Mouse (Mus musculus): ENCODE data around the gene Gm20538. TPM values are rescaled to one million over a fixed set of nuclear protein-coding genes. Genes with fewer than 3 reads are reported as not detected.

The Gm20538 gene
- polyA plus RNA-seq, 1 experiment from 2014 or later, result not detected

GRCm38 (mm10) chr19:44510534-44511175 lies 42.0 kb downstream of the Gm20538 start:
- Histone ChIP-seq H3K4me1 (replicated peaks; ENCODE audit: control insufficient read depth, insufficient read depth, low read length) (peaks cover 13% of the 10 kb centered on the region), H3K36me3 (ENCODE audit: control insufficient read depth, insufficient read depth, low read length) (no peaks in the 10 kb centered on the region), H3K27ac (ENCODE audit: low read depth, low read length) (no peak overlapping the region), H3K4me3 (ENCODE audit: low read depth, low read length) (peak overlapping the region; percentile 43), H3K4me2 (replicated peaks; ENCODE audit: low read depth, low read length) (peak overlapping the region; percentile 85; the same call in 1 of the 2 replicates), H3K9me3 (ENCODE audit: control insufficient read depth, low read length) (no peaks in the 10 kb centered on the region), H3K27me3 (ENCODE audit: control insufficient read depth, insufficient read depth, low read length) (peaks cover 89% of the 10 kb centered on the region), H3K9ac (ENCODE audit: low read depth, low read length) (no peak overlapping the region)
- ATAC-seq (ENCODE audit: low FRiP score) (no peak), DNase-seq (ENCODE audit: low spot score) (peak; percentile 34)
- WGBS, result 5% methylated on average over 12 of the region's 12 CpGs

- Histone ChIP-seq H3K4me1 (replicated peaks; ENCODE audit: control insufficient read depth, insufficient read depth, low read length) (no peaks in the 10 kb centered on the region), H3K4me3 (ENCODE audit: low read depth, low read length) (no peak overlapping the region), H3K4me2 (replicated peaks; ENCODE audit: low read depth, low read length) (no peak overlapping the region), H3K27me3 (ENCODE audit: control insufficient read depth, insufficient read depth, low read length) (peaks cover 61% of the 10 kb centered on the region), H3K9ac (ENCODE audit: low read depth, low read length) (no peak overlapping the region), H3K9me3 (ENCODE audit: control insufficient read depth, low read length) (no peaks in the 10 kb centered on the region), H3K27ac (ENCODE audit: low read depth, low read length) (no peak overlapping the region), H3K36me3 (ENCODE audit: control insufficient read depth, insufficient read depth, low read length) (no peaks in the 10 kb centered on the region)
- DNase-seq (ENCODE audit: low spot score) (no peak), ATAC-seq (ENCODE audit: low FRiP score) (no peak)
- WGBS, result 81% methylated on average over 4 of the region's 4 CpGs
These were observed 49.9 kb downstream of the Gm20538 start for GRCm38 (mm10) chr19:44502741-44503140.

DNA sequence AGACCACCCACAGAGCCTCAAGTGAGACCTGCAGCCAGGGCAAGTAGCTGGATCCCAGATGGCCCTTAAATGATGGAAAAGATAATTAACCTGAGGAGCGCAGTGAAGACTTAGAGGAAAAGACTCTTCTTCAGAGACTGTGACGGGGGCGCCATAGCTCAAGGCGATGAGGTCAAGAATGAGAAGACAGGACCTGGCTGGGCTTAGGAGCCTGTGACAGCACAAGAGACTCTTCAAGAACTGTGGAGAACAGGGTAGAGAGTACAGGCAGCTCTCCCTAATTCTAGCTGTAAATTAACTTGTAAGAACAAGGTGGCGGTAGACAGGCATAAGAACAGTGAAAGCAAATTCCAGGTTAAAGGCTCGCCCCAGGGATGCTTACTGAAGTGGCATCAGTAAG lies 50.7 kb downstream of the Gm20538 start:
- no peaks in the 10 kb centered on the region for H3K9me3 ChIP-seq (ENCODE audit: control insufficient read depth, low read length)
- peaks cover 53% of the 10 kb centered on the region for H3K27me3 ChIP-seq (ENCODE audit: control insufficient read depth, insufficient read depth, low read length)
- no peak overlapping the region for H3K4me2 ChIP-seq (replicated peaks; ENCODE audit: low read depth, low read length)
- no peaks in the 10 kb centered on the region for H3K36me3 ChIP-seq (ENCODE audit: control insufficient read depth, insufficient read depth, low read length)
- no peak overlapping the region for H3K9ac ChIP-seq (ENCODE audit: low read depth, low read length)
- H3K4me1 ChIP-seq (replicated peaks; ENCODE audit: control insufficient read depth, insufficient read depth, low read length), result no peaks in the 10 kb centered on the region
- no peak overlapping the region for H3K4me3 ChIP-seq (ENCODE audit: low read depth, low read length)
- H3K27ac ChIP-seq (ENCODE audit: low read depth, low read length), result no peak overlapping the region
- ATAC-seq (ENCODE audit: low FRiP score) (no peak), DNase-seq (ENCODE audit: low spot score) (no peak)
- WGBS, result 85% methylated on average over 6 of the region's 6 CpGs

GRCm38 (mm10) chr19:44500240-44500639 lies 52.4 kb downstream of the Gm20538 start:
- H3K27me3 ChIP-seq (ENCODE audit: control insufficient read depth, insufficient read depth, low read length), result peaks cover 51% of the 10 kb centered on the region
- no peaks in the 10 kb centered on the region for H3K9me3 ChIP-seq (ENCODE audit: control insufficient read depth, low read length)
- no peak overlapping the region for H3K9ac ChIP-seq (ENCODE audit: low read depth, low read length)
- no peak overlapping the region for H3K27ac ChIP-seq (ENCODE audit: low read depth, low read length)
- H3K4me1 ChIP-seq (replicated peaks; ENCODE audit: control insufficient read depth, insufficient read depth, low read length), result no peaks in the 10 kb centered on the region
- H3K36me3 ChIP-seq (ENCODE audit: control insufficient read depth, insufficient read depth, low read length), result no peaks in the 10 kb centered on the region
- ATAC-seq (ENCODE audit: low FRiP score), result no peak
- no peak overlapping the region for H3K4me2 ChIP-seq (replicated peaks; ENCODE audit: low read depth, low read length)
- no peak for DNase-seq (ENCODE audit: low spot score)
- H3K4me3 ChIP-seq (ENCODE audit: low read depth, low read length), result no peak overlapping the region
- WGBS, result 48% methylated on average over 5 of the region's 5 CpGs

DNA sequence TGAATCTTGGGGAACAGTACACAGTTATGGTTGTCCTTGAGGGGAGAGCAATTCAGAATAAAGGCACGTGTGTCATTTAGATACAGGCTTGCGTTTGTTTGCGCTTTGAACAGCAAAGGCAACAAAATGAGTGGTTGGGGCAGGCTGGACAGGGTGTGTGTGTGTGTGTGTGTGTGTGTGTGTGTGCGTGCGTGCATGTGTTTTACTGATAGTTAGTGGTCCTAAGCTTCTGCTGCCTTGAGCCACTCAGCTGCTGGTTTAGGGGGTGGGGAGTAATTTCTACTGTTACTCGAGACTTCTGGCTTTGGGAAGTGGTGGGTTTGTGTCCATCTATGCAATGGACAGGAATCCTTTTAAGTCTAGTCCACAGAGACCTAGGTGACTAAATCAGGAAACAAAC lies 53.7 kb downstream of the Gm20538 start:
- H3K4me1 ChIP-seq (replicated peaks; ENCODE audit: control insufficient read depth, insufficient read depth, low read length), result no peaks in the 10 kb centered on the region
- H3K36me3 ChIP-seq (ENCODE audit: control insufficient read depth, insufficient read depth, low read length), result no peaks in the 10 kb centered on the region
- H3K9me3 ChIP-seq (ENCODE audit: control insufficient read depth, low read length), result no peaks in the 10 kb centered on the region
- H3K4me3 ChIP-seq (ENCODE audit: low read depth, low read length), result no peak overlapping the region
- 72% methylated on average over 6 of the region's 6 CpGs for WGBS
- H3K27me3 ChIP-seq (ENCODE audit: control insufficient read depth, insufficient read depth, low read length), result peaks cover 54% of the 10 kb centered on the region
- DNase-seq (ENCODE audit: low spot score) (no peak), ATAC-seq (ENCODE audit: low FRiP score) (no peak)
- H3K4me2 ChIP-seq (replicated peaks; ENCODE audit: low read depth, low read length), result no peak overlapping the region
- no peak overlapping the region for H3K9ac ChIP-seq (ENCODE audit: low read depth, low read length)
- H3K27ac ChIP-seq (ENCODE audit: low read depth, low read length), result no peak overlapping the region

DNA sequence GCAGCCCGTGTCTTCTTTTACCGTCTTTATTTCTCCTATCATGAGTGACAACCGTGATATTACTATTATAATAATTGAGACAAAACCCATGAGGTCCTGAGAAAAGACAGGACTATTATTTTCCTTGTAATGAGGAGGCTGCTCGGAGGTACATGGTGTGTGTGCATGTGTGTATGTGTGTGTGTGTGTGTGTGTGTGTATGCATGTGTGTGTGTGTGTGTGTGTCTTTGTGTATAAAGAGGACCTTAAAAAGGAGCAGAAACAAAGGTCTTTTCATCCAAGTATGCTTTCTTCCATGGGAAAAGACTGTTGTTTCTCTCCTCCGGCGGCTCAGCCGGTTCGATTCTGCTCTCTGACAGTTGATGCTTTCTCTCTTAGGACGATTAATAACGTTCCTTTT lies 55.7 kb downstream of the Gm20538 start:
- Histone ChIP-seq H3K27me3 (ENCODE audit: control insufficient read depth, insufficient read depth, low read length) (peaks cover 59% of the 10 kb centered on the region), H3K4me2 (replicated peaks; ENCODE audit: low read depth, low read length) (no peak overlapping the region), H3K4me1 (replicated peaks; ENCODE audit: control insufficient read depth, insufficient read depth, low read length) (no peaks in the 10 kb centered on the region), H3K4me3 (ENCODE audit: low read depth, low read length) (no peak overlapping the region), H3K9ac (ENCODE audit: low read depth, low read length) (no peak overlapping the region), H3K9me3 (ENCODE audit: control insufficient read depth, low read length) (no peaks in the 10 kb centered on the region), H3K36me3 (ENCODE audit: control insufficient read depth, insufficient read depth, low read length) (no peaks in the 10 kb centered on the region), H3K27ac (ENCODE audit: low read depth, low read length) (no peak overlapping the region)
- ATAC-seq (ENCODE audit: low FRiP score) (0 out of 2 replicates have a peak, but pooled peaks have one; percentile 12), DNase-seq (ENCODE audit: low spot score) (peak; percentile 36)
- WGBS, result 38% methylated on average over 10 of the region's 10 CpGs

DNA sequence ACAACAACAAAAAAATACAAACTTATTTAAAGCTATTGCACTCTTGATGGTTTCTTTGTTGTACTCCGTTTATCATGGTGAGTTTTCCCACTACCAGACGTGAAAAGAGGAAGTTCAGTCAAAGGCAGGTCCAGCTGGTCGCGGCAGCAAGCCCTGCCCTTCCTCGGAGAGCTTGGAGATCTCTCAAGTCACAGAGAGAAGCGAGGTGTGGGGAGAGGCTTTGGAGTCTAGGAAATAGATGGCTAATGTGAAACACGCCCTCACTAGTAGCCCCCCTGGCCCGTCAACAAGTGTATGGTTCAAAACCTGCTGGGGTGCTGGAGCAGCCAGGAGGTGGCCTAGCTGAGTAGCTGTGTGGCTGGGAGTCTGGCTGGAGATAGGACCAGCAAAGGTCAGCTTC lies 56.1 kb downstream of the Gm20538 start:
- no peak overlapping the region for H3K27ac ChIP-seq (ENCODE audit: low read depth, low read length)
- no peak overlapping the region for H3K4me3 ChIP-seq (ENCODE audit: low read depth, low read length)
- no peak overlapping the region for H3K4me2 ChIP-seq (replicated peaks; ENCODE audit: low read depth, low read length)
- H3K9me3 ChIP-seq (ENCODE audit: control insufficient read depth, low read length), result no peaks in the 10 kb centered on the region
- no peaks in the 10 kb centered on the region for H3K4me1 ChIP-seq (replicated peaks; ENCODE audit: control insufficient read depth, insufficient read depth, low read length)
- no peaks in the 10 kb centered on the region for H3K36me3 ChIP-seq (ENCODE audit: control insufficient read depth, insufficient read depth, low read length)
- peaks cover 59% of the 10 kb centered on the region for H3K27me3 ChIP-seq (ENCODE audit: control insufficient read depth, insufficient read depth, low read length)
- no peak overlapping the region for H3K9ac ChIP-seq (ENCODE audit: low read depth, low read length)
- 35% methylated on average over 8 of the region's 8 CpGs for WGBS
- ATAC-seq (ENCODE audit: low FRiP score) (0 out of 2 replicates have a peak, but pooled peaks have one; percentile 12), DNase-seq (ENCODE audit: low spot score) (peak; percentile 37)

Other genes starting within 250 kb of the Gm20538 start
- 0.06 TPM in 1 of 2 replicates, not detected in the other for gene Scd4, start 219.7 kb downstream of the Gm20538 start, polyA plus RNA-seq (2014; fragmentation: Nextera tagmentation; extraction: Ambion mirVana)
- 11.2 and 11.8 TPM in 2 replicates for gene Scd1, start 145.0 kb downstream of the Gm20538 start, polyA plus RNA-seq (2014; fragmentation: Nextera tagmentation; extraction: Ambion mirVana)
- gene Wnt8b, start 59.4 kb downstream of the Gm20538 start, polyA plus RNA-seq (2014; fragmentation: Nextera tagmentation; extraction: Ambion mirVana), result 0.54 and 0.66 TPM in 2 replicates
- 0.13 and 0.22 TPM in 2 replicates for gene Sec31b, start 7.0 kb downstream of the Gm20538 start, polyA plus RNA-seq (2014; fragmentation: Nextera tagmentation; extraction: Ambion mirVana)
- 463 and 514 TPM in 2 replicates for gene Ndufb8, start 2.6 kb upstream of the Gm20538 start, polyA plus RNA-seq (2014; fragmentation: Nextera tagmentation; extraction: Ambion mirVana)
- gene Hif1an, start 10.0 kb upstream of the Gm20538 start, polyA plus RNA-seq (2014; fragmentation: Nextera tagmentation; extraction: Ambion mirVana), result 25.8 and 31.9 TPM in 2 replicates
- 9.3 and 11.1 TPM in 2 replicates for gene Pax2, start 203.2 kb upstream of the Gm20538 start, polyA plus RNA-seq (2014; fragmentation: Nextera tagmentation; extraction: Ambion mirVana)